Mouse (Mus musculus) lung, embryonic 14.5 days (tissue): ENCODE data around the gene 1110051M20Rik. TPM values are rescaled to one million over a fixed set of nuclear protein-coding genes. Genes with fewer than 3 reads are reported as not detected.

Experiments
- ATAC-seq: fragments of 200-750 bp; cut with Nextera tagmentation; 2 replicates; pipeline ENCODE4 v1.8.0; 2017; ENCODE audit warnings: mild to moderate bottlenecking, moderate TSS enrichment, moderate library complexity; ENCODE audit not compliant: insufficient read depth
- DNase-seq: peaks from one replicate; pipeline ENCODE4 v3.0.0-alpha.2; 2015
- H3K27ac ChIP-seq: fragments of 300-500 bp; sonication (generic); 2 replicates; pipeline ENCODE4 v1.5.1; 2014; ENCODE audit warnings: low read depth, mild to moderate bottlenecking, moderate library complexity
- H3K27me3 ChIP-seq: fragments of 300-500 bp; sonication (generic); 2 replicates; pipeline ENCODE4 v1.6.1; 2014; ENCODE audit warnings: low read length, control low read depth; ENCODE audit not compliant: insufficient read depth
- H3K36me3 ChIP-seq: fragments of 300-500 bp; sonication (generic); 2 replicates; pipeline ENCODE4 v1.6.1; 2014; ENCODE audit warnings: control low read depth; ENCODE audit not compliant: insufficient read depth
- H3K4me1 ChIP-seq: fragments of 300-500 bp; sonication (generic); 2 replicates; pipeline ENCODE4 v1.6.1; 2014; ENCODE audit warnings: antibody characterized with exemption, control low read depth; ENCODE audit not compliant: insufficient read depth
- H3K4me2 ChIP-seq: fragments of 300-500 bp; sonication (generic); 2 replicates; pipeline ENCODE4 v1.6.1; 2014; ENCODE audit warnings: mild to moderate bottlenecking
- H3K4me3 ChIP-seq: fragments of 300-500 bp; sonication (generic); 2 replicates; pipeline ENCODE4 v1.5.1; 2014; ENCODE audit warnings: low read depth, low read length
- H3K9ac ChIP-seq: fragments of 300-500 bp; sonication (generic); 2 replicates; pipeline ENCODE4 v1.6.1; 2014
- H3K9me3 ChIP-seq: fragments of 300-500 bp; sonication (generic); 2 replicates; pipeline ENCODE4 v1.6.1; 2016; ENCODE audit warnings: low read depth, low read length, control low read depth
- CTCF ChIP-seq: IDR thresholded peaks from 2 replicates; pipeline ENCODE4 v1.5.1; 2016; ENCODE audit warnings: antibody characterized with exemption, low read depth
- WGBS: fragments of 180-500 bp; shearing (Covaris S2); extraction: QIAGEN DNeasy Blood & Tissue Kit; methylation state at CpG from one replicate; pipeline ENCODE4 v1.1.7; 2014; 5-methylcytosine and 5-hydroxymethylcytosine counted together
- polyA plus RNA-seq: library from polyadenylated mRNA; unstranded; fragments of >200 nt; fragmentation: Nextera tagmentation; extraction: Ambion mirVana; gene quantifications from 2 replicates; pipeline ENCODE4 v1.2.1, GENCODE M21; 2014

The 1110051M20Rik gene
- polyA plus RNA-seq, 1 experiment from 2014 or later = 73.4 TPM

DNA sequence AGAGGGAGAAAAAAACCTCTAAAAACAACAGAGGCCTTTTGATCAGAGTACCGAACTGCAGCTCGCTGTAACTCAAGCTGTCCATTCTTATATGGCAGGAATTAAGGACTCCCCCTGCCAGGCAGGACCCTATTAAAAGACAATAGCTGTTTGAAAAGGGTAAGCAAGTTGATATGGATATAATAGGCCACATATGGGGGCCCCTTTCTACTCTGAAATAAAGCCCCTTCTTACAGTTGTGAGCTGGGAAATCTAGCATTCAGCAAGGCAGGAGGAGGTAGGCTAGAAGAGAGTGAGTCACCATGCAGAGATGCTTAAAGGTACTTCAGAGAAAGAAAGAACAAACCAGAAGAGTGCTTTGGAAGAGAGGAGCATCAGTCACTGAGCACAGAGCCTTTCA lies 44.8 kb downstream of the 1110051M20Rik start:
- Histone ChIP-seq H3K27me3 (no peaks in the 10 kb centered on the region), H3K36me3 (no peaks in the 10 kb centered on the region), H3K27ac (no peak overlapping the region; the same call in 1 of the 2 replicates), H3K4me1 (no peaks in the 10 kb centered on the region; the same call in 1 of the 2 replicates), H3K4me3 (no peak overlapping the region), H3K9me3 (no peaks in the 10 kb centered on the region), H3K9ac (no peak overlapping the region), H3K4me2 (no peak overlapping the region)
- TF ChIP-seq CTCF = no peak
- ATAC-seq = no peak
- no peak for DNase-seq
- WGBS = 45% methylated on average over 2 of the region's 2 CpGs

DNA sequence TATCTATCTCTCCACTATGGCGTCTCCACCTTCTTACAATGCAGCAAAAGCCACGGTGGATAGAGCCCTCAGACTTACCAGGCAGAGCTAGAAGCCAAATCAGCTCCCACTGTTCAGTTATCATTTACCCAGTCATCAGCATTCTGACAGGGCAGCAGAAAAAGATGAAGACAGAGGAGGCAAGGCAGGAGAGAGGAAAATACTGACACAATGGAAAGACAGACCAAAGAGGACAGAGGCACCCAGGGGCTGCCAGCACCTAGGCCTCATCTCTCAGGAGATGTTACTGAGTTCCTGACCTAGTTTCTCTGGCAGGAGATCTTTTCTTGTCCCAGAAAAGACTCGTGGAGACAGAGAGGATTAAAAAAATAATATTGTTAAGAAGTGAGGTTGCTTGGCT lies 45.3 kb downstream of the 1110051M20Rik start:
- Histone ChIP-seq H3K4me2 (no peak overlapping the region), H3K4me3 (no peak overlapping the region), H3K27me3 (no peaks in the 10 kb centered on the region)

DNA sequence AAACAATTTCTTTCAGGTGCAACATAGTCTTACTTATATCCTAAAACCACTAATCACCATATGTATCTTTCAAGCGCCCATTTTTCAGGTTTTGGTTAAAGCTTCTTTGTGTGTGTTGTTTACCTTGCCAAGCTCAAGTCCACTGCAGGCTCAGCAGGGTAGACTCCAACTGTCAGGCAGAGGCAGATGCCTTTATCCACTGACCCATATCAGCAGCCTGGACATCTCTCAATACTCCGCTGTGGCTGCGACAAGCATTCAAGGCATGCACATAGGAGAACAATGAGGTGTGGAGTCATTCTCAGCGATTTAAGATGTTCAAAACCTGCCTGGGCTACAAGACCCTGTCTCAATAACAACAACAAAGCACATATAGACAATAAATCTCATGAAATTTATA lies 50.4 kb downstream of the 1110051M20Rik start:
- Histone ChIP-seq H3K36me3 (no peaks in the 10 kb centered on the region), H3K27me3 (no peaks in the 10 kb centered on the region), H3K4me3 (no peak overlapping the region), H3K9ac (no peak overlapping the region), H3K4me2 (no peak overlapping the region), H3K9me3 (no peaks in the 10 kb centered on the region), H3K4me1 (no peaks in the 10 kb centered on the region), H3K27ac (no peak overlapping the region)
- DNase-seq (no peak), ATAC-seq (no peak)
- 71% methylated on average over 4 of the region's 4 CpGs for WGBS
- TF ChIP-seq CTCF = no peak

More for the DNA sequence above, 45.3 kb downstream of the 1110051M20Rik start:
- WGBS = 42% methylated on average over 3 of the region's 3 CpGs
- Histone ChIP-seq H3K36me3 (no peaks in the 10 kb centered on the region), H3K9ac (no peak overlapping the region), H3K27ac (no peak overlapping the region), H3K4me1 (no peaks in the 10 kb centered on the region; the same call in 1 of the 2 replicates), H3K9me3 (no peaks in the 10 kb centered on the region)
- no peak for DNase-seq
- no peak for TF ChIP-seq CTCF
- ATAC-seq = no peak

DNA sequence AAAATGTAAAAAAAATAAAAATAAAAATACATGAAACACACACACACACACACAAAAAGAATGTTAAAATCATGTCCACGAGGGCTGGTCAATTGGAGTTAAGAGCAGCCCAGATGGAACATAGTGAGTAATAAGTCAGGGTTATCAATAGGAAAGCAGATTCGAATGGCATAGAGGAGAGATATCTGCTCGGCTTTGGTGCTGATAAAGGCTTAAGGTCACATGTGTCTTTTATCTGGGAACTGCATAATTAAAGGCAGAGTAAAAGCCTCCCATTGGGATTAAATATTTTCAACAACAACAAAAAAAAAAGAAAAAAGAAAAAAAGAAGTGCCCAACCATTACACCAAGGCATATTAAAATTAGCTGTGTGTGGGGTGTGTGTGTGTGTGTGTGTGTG lies 55.8 kb downstream of the 1110051M20Rik start:
- Histone ChIP-seq H3K27me3 (no peaks in the 10 kb centered on the region), H3K36me3 (no peaks in the 10 kb centered on the region), H3K9me3 (no peaks in the 10 kb centered on the region), H3K9ac (no peak overlapping the region), H3K4me3 (no peak overlapping the region), H3K4me2 (no peak overlapping the region), H3K4me1 (no peaks in the 10 kb centered on the region), H3K27ac (no peak overlapping the region)
- TF ChIP-seq CTCF = no peak
- DNase-seq = no peak
- no peak for ATAC-seq
- WGBS = 54% methylated on average over 3 of the region's 3 CpGs

DNA sequence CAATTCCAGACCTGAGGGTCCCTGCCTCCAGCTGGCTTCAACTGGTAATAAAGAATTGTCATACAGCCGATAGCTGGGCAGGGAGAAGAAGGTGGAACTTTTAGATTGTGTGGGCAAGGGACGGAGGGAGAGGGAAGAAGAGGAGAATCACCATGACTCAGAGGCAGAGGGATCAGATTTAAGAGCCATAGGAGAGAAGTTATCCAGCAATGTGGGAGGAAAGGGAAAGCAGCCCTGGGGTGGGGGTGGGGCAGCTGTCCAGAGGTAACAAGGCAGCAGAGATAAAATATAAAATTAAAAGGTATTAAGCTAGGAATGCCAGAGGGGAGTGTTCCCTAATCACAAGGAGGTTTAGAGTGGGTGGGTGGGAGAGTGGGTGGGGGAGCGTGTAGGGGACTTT lies 56.2 kb downstream of the 1110051M20Rik start:
- H3K9me3 ChIP-seq = no peaks in the 10 kb centered on the region
- H3K4me2 ChIP-seq = no peak overlapping the region
- no peak overlapping the region for H3K27ac ChIP-seq
- TF ChIP-seq CTCF = no peak
- H3K36me3 ChIP-seq = no peaks in the 10 kb centered on the region
- ATAC-seq (no peak), DNase-seq (no peak)
- H3K27me3 ChIP-seq = no peaks in the 10 kb centered on the region
- no peaks in the 10 kb centered on the region for H3K4me1 ChIP-seq
- WGBS = 60% methylated on average over 3 of the region's 3 CpGs
- no peak overlapping the region for H3K9ac ChIP-seq
- no peak overlapping the region for H3K4me3 ChIP-seq

DNA sequence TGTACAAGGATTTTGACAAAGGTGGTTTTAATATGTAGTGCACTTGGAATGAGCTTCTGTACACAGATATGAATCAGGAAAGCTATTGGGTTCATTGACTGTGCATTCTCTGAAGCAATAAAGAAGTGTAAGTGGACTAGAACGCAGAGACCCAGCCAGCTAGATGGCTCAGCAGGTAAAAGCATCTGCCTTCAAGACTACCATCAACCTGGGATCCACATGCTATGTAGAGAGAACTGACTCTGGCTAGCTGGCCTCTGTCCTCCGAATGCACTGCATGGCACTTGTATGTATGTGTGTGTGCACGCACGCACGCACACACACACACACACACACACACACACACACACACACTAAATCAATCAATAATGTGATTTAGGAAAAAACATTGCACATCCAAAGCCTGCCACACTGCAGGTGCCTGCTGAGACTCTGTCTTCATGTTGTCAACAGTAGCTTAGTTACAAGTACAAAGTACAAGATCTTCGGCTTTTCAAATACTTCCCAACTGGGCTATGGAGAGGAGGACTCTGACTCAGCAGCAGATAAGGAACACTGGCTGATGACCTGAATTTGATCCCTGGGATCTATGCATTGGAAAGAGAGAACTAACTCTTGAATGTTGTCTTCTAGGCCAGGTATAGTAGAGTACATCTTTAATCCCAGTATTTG lies 57.1 kb downstream of the 1110051M20Rik start:
- no peak overlapping the region for H3K4me2 ChIP-seq
- H3K4me3 ChIP-seq = no peak overlapping the region
- ATAC-seq (no peak), DNase-seq (no peak)
- no peaks in the 10 kb centered on the region for H3K9me3 ChIP-seq
- no peaks in the 10 kb centered on the region for H3K27me3 ChIP-seq
- H3K27ac ChIP-seq = no peak overlapping the region
- no peak for TF ChIP-seq CTCF
- H3K4me1 ChIP-seq = no peaks in the 10 kb centered on the region
- 85% methylated on average over 6 of the region's 6 CpGs for WGBS
- H3K36me3 ChIP-seq = no peaks in the 10 kb centered on the region
- no peak overlapping the region for H3K9ac ChIP-seq

DNA sequence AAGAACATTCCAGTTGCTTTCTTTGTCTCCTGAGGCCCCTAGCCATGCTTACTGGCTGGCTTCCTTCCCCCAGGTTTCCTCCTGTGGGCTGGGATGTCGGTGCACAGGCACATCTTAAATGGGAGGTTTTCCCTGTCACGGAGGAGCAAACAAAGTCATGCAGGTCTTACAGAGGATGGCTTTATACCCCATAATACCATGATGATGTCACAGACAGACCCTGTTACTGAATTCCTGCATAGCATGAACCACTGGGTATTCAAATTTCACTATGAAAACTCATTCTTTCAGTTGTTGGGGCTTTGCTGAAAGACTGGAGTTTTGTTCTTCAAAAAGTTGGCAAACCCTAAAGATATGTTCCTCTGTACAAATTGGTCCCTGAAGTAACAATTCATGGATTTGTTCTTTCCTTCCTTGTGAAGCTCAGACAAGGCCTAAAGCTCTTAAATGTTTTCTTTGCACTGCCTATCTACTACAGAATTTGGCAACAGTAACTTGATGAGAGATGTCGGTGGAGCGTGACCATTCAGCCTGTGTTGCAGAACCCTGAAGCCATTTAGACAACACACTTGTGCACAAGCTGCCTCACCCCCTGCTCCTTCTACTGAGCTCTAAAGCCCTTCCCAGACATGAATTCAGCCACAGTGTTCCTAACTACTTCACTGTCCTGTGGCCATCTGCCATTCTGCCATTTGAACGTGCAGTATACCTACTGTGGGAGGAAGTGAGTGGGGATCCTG lies 57.8 kb downstream of the 1110051M20Rik start:
- H3K9me3 ChIP-seq = no peaks in the 10 kb centered on the region
- no peaks in the 10 kb centered on the region for H3K4me1 ChIP-seq
- H3K27me3 ChIP-seq = no peaks in the 10 kb centered on the region
- no peak for ATAC-seq
- no peak overlapping the region for H3K9ac ChIP-seq
- H3K4me3 ChIP-seq = no peak overlapping the region
- no peak for TF ChIP-seq CTCF
- H3K36me3 ChIP-seq = no peaks in the 10 kb centered on the region
- 62% methylated on average over 5 of the region's 5 CpGs for WGBS
- no peak overlapping the region; the same call in 1 of the 2 replicates for H3K27ac ChIP-seq
- H3K4me2 ChIP-seq = no peak overlapping the region
- no peak for DNase-seq
